Mouse (Mus musculus) frontal cortex, adult (tissue): Measurements from ENCODE around the gene Mastl.

ENCODE experiments used
- ATAC-seq: cut with Nextera tagmentation; 2 replicates; pipeline ENCODE4 v1.9.2; 2017; ENCODE audit warnings: mild to moderate bottlenecking, moderate library complexity, mixed read lengths; ENCODE audit not compliant: low TSS enrichment

Gene Mastl

GRCm38 (mm10) chr2:23155777-23156607, at the start of gene Mastl, which contains the start of gene Yme1l1:
Gene Mastl (minus strand): TSS chr2:23156024.
Gene Yme1l1 (plus strand): TSS chr2:23156369.
- peak; percentile 95 for ATAC-seq

GRCm38 (mm10) chr2:23202900-23203670, 47.3 kb upstream of the Mastl start:
- no peak for ATAC-seq

- no peak for ATAC-seq
These were observed 45.2 kb upstream of the Mastl start for GRCm38 (mm10) chr2:23201034-23201433.

- no peak for ATAC-seq
These were observed 38.5 kb upstream of the Mastl start for GRCm38 (mm10) chr2:23194366-23194765.

GRCm38 (mm10) chr2:23172305-23172704, 16.5 kb upstream of the Mastl start:
- no peak for ATAC-seq

- ATAC-seq, result peak; percentile 29
These were observed 821 bp upstream of the Mastl start for GRCm38 (mm10) chr2:23156608-23157081.

- ATAC-seq, result no peak
These were observed 614 bp downstream of the Mastl start for GRCm38 (mm10) chr2:23155199-23155621.

- ATAC-seq, result peak; percentile 65
These were observed 36.3 kb downstream of the Mastl start for GRCm38 (mm10) chr2:23119573-23119972.

GRCm38 (mm10) chr2:23102266-23102665, 53.6 kb downstream of the Mastl start:
- ATAC-seq, result no peak

- no peak for ATAC-seq
These were observed 58.8 kb downstream of the Mastl start for GRCm38 (mm10) chr2:23097028-23097427.

GRCm38 (mm10) chr2:23092216-23092615, 63.6 kb downstream of the Mastl start:
- no peak; the same call in 1 of the 2 replicates for ATAC-seq

- ATAC-seq, result no peak
These were observed 71.3 kb downstream of the Mastl start for GRCm38 (mm10) chr2:23084540-23084939.

GRCm38 (mm10) chr2:23078588-23078987, 77.2 kb downstream of the Mastl start:
- no peak for ATAC-seq

GRCm38 (mm10) chr2:23077693-23078092, 78.1 kb downstream of the Mastl start:
- ATAC-seq, result no peak

- ATAC-seq, result no peak
These were observed 79.0 kb downstream of the Mastl start for GRCm38 (mm10) chr2:23076783-23077182.

GRCm38 (mm10) chr2:23075846-23076245, 80.0 kb downstream of the Mastl start:
- no peak for ATAC-seq

GRCm38 (mm10) chr2:23071406-23071805, 84.4 kb downstream of the Mastl start:
- no peak for ATAC-seq

GRCm38 (mm10) chr2:23070491-23070890, 85.3 kb downstream of the Mastl start:
- ATAC-seq, result no peak

GRCm38 (mm10) chr2:23068894-23069744, 86.7 kb downstream of the Mastl start:
- peak; percentile 89 for ATAC-seq

- peak; percentile 56 for ATAC-seq
These were observed 87.5 kb downstream of the Mastl start for GRCm38 (mm10) chr2:23068370-23068737.

- peak; percentile 94 for ATAC-seq
These were observed 88.1 kb downstream of the Mastl start, which contains the start of gene Acbd5 for GRCm38 (mm10) chr2:23067552-23068369. Gene Acbd5 (plus strand): TSS chr2:23068167.
